Comparison of ENCODE assay signal across 22 mouse cellular contexts in the genomic region with DNA sequence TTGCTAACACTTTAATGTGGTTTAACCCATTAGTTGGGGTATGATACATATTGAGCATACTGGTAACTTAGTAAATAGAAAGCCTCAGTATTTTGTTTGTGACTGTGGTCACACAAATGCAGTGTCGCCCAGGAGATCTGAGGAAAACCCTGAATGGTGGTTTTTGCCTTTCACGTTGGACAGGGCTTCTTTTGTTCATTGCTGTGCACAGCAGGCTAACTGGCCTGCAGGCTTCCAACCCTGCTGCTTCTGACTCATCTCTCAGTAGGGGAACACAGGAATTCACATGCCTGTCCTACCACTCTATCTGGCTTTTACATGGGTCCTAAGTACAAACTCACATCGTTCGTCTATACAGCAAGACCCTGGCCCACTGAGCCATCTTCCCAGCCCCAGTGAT. TPM values are rescaled to one million over a fixed set of nuclear protein-coding genes. Genes with fewer than 3 reads are reported as not detected.
A peak's percentile ranks its signal among the peaks of the same experiment; 100 is the strongest.
DNase-seq lines count a peak whose midpoint lies in the region; ATAC-seq and TF ChIP-seq lines count a peak whose summit lies in the region.
"Had no signal": no experiment of that assay in that cellular context is flagged by ENCODE, and none has a peak within 500 bp of the region (broad histone marks: within the 10 kb centered on the region; RNA-seq: fewer than 3 reads in every experiment).

No protein-coding gene starts in this region.

- peak overlapping the region; percentile 47; the same call in 1 of the 2 replicates for H3K27ac ChIP-seq in left cerebral cortex, adult 2 months
- H3K27ac ChIP-seq: embryonic facial prominence, embryonic 15.5 days; forebrain, embryonic 15.5 days; heart, adult 2 months; hindbrain, embryonic 10.5 days; hindbrain, embryonic 14.5 days; intestine, embryonic 15.5 days had no signal

- H3K4me3 ChIP-seq in left cerebral cortex, adult 2 months = no peak overlapping the region
- H3K4me3 ChIP-seq: embryonic facial prominence, embryonic 15.5 days; erythroblast, embryonic 14.5 days; forebrain, embryonic 15.5 days; heart, adult 2 months; heart, embryonic 12.5 days; hindbrain, embryonic 10.5 days; intestine, embryonic 15.5 days had no signal

- TF ChIP-seq CTCF in left cerebral cortex, adult 2 months (IDR thresholded peaks at IDR 0.05) = no peak
- no peak for TF ChIP-seq CTCF in Patski (IDR thresholded peaks at IDR 0.05)

- peak; percentile 73 for ATAC-seq in Patski
- ATAC-seq: activated CD4-positive, CD25-positive, alpha-beta regulatory T cell, adult 4 months; forebrain, embryonic 15.5 days; intestine, embryonic 15.5 days had no signal

- H3K27me3 ChIP-seq in Patski = no peaks in the 10 kb centered on the region
- H3K27me3 ChIP-seq: CH12.LX; embryonic facial prominence, embryonic 15.5 days; forebrain, embryonic 15.5 days; heart, embryonic 12.5 days; intestine, embryonic 15.5 days had no signal

- POLR2A ChIA-PET in Patski (lab: Charles Lee) = no interaction called here

- in situ Hi-C loops in Patski (cut with MboI; ENCODE audit: low pct_unique_long_range_greater_than_20kb) = loop anchor here (5.0 to 10.0 kb wide), 3 partner anchors 159 to 567 kb away; no protein-coding TSS in a partner anchor

- DNase-seq in cerebellum, postnatal 25 days = peak; percentile 29
- no peak for DNase-seq in cerebellum, adult 11 months
- no peak for DNase-seq in left cerebral cortex, adult 2 months (ENCODE audit: extremely low spot score in 1 of 2, low spot score in 2 of 2)
- DNase-seq in left cerebral cortex, postnatal 4 days = no peak
- peak; percentile 13 for DNase-seq in Patski (ENCODE audit: low read depth, low spot score)
- no peak for DNase-seq in gastrocnemius, adult 8-10 months (ENCODE audit: low spot score in 2 of 2)
- DNase-seq in embryo, embryonic 10.5 days (ENCODE audit: low spot score) = no peak
- DNase-seq: adrenal gland, postnatal 14 days; cerebellum, adult 18-20 months; cerebellum, adult 9-11 months; embryo, embryonic 11 days; gastrocnemius, postnatal 10 days; heart, adult 2 months had no signal

- CTCF ChIA-PET in Patski (lab: Charles Lee) = no interaction called here

- intact Hi-C loops in left cerebral cortex, adult 2 months (cut with DNase I) = no loop called here
- intact Hi-C loops in left cerebral cortex, postnatal 4 days (cut with DNase I) = loop anchor here (10.0 kb wide), 1 partner anchor 157 kb away; no protein-coding TSS in a partner anchor

RNA-seq across cellular contexts. Expression of a gene that starts 34.2 kb away (rescaled TPM):
- 10 to 100 TPM; 16.2 to 17.7 TPM for total RNA-seq in left cerebral cortex, adult 2 months (2021)
- total RNA-seq in left cerebral cortex, postnatal 4 days (2021) = 10 to 100 TPM; 10.5 to 11.8 TPM
- 26.7 TPM for polyA plus RNA-seq in Patski (2021)
- 10 to 100 TPM; 17.9 to 22.5 (median 19.0) TPM for total RNA-seq in gastrocnemius, adult 8-10 months (2022)

RNA-seq across cellular contexts. Expression of a gene that starts 52.2 kb away (rescaled TPM):
- total RNA-seq in left cerebral cortex, adult 2 months (2021) = 10 to 100 TPM; 10.7 to 10.9 TPM
- 1 to 10 TPM; 8.4 to 9.6 TPM for total RNA-seq in left cerebral cortex, postnatal 4 days (2021)
- polyA plus RNA-seq in Patski (2021) = 5.2 TPM
- total RNA-seq in gastrocnemius, adult 8-10 months (2022) = 10 to 100 TPM in 1 of 4 experiments, 1 to 10 TPM in 3; 7.4 to 11.7 (median 8.5) TPM

Comparison
In these comparisons a context has a peak if more than half of its experiments do, and no peak if none do; other contexts are left out.
1. DNase-seq: peak in cerebellum, postnatal 25 days (2 of 2) and Patski (single experiment); none in cerebellum, adult 11 months (single experiment), left cerebral cortex, adult 2 months (0 of 2), left cerebral cortex, postnatal 4 days (single experiment), gastrocnemius, adult 8-10 months (0 of 2) and embryo, embryonic 10.5 days (single experiment).